Mouse (Mus musculus): ENCODE measurements around the gene Gm10377. TPM values are rescaled to one million over a fixed set of nuclear protein-coding genes. Genes with fewer than 3 reads are reported as not detected.
"Not testable (repeated sequence)": the region's sequence is repeated elsewhere in the genome, so short reads cannot be mapped to it uniquely, and the experiment has no call there.

Gm10377 gene
- not detected in 2 replicates for polyA plus RNA-seq (2012; rRNA removed)

DNA sequence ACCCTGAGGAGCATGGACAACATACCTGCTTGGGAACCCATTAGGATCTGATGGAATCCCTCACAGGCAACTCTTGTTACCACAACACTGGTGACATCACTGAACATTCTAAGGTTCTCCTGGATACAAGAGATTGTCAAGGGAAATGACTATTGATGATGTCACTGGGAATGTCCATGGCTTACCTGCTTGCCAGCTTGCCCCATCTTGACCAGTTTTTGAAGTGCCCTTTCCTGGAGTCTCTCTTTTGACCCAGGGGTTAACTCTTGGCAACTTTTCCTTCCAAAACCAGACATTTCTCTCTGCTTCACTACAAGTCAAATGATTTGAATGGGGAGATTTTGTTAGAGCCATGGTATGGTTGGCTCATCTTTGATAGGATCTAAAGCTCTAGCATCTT is at the start of gene Gm10377:
Gene Gm10377, minus strand, starts transcription at position 101 of the 400 bp plus-strand sequence.
- not testable (repeated sequence) for H3K27me3 ChIP-seq (ENCODE audit: control insufficient read depth, insufficient read depth, low read length); H3K27ac ChIP-seq (ENCODE audit: insufficient read depth, low read depth, low read length); H3K36me3 ChIP-seq (ENCODE audit: control insufficient read depth, insufficient read depth, low read length); H3K4me3 ChIP-seq (ENCODE audit: low read depth, low read length); H3K4me1 ChIP-seq (ENCODE audit: control insufficient read depth, insufficient read depth, insufficient read length, low read length)

DNA sequence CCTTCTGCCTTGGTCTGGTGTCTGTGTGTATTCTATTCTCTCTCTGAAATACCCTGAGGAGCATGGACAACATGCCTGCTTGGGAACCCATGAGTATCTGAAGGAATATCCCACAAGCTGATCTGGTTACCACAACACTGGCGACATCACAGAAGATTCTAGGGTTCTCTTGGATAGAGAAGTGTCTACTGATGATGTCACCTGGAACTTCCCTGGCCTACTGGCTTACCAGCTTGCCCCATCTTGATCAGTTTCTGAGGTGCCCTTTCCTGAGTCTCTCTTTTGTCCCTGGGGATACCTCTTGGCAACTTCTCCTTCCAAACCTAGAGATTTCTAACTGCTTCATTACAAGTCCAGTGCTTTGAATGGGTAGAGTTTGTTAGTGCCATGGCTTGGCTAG is 29.1 kb downstream of the Gm10377 start, which contains the start of gene Gm3015:
Gene Gm3015, minus strand, starts transcription at position 101 of the 400 bp plus-strand sequence.
- H3K27me3 ChIP-seq (ENCODE audit: control insufficient read depth, insufficient read depth, low read length); H3K36me3 ChIP-seq (ENCODE audit: control insufficient read depth, insufficient read depth, low read length); H3K4me1 ChIP-seq (ENCODE audit: control insufficient read depth, insufficient read depth, insufficient read length, low read length); H3K27ac ChIP-seq (ENCODE audit: insufficient read depth, low read depth, low read length); H3K4me3 ChIP-seq (ENCODE audit: low read depth, low read length): not testable (repeated sequence)
- WGBS = 42% methylated on average over 1 of the region's 1 CpGs

Other genes with a start within 250 kb of the Gm10377 start
- not detected in 2 replicates for gene Gm17124, start 198.1 kb downstream of the Gm10377 start, polyA plus RNA-seq (2012; rRNA removed)
- not detected in 2 replicates for gene Gm3633, start 156.1 kb downstream of the Gm10377 start, polyA plus RNA-seq (2012; rRNA removed)
- not detected in 2 replicates for gene Gm10378, start 142.0 kb downstream of the Gm10377 start, polyA plus RNA-seq (2012; rRNA removed)
- gene Gm3015, start 29.2 kb downstream of the Gm10377 start, polyA plus RNA-seq (2012; rRNA removed) = not detected in 2 replicates
- not detected in 2 replicates for gene Gm21977, start 55.5 kb upstream of the Gm10377 start, polyA plus RNA-seq (2012; rRNA removed)
- gene Gm8082, start 195.6 kb upstream of the Gm10377 start, polyA plus RNA-seq (2012; rRNA removed) = not detected in 2 replicates
- gene Gm10376, start 217.6 kb upstream of the Gm10377 start, polyA plus RNA-seq (2012; rRNA removed) = not detected in 2 replicates